Mouse (Mus musculus): Measurements from ENCODE around the gene St8sia6. TPM values are rescaled to one million over a fixed set of nuclear protein-coding genes. Genes with fewer than 3 reads are reported as not detected.

Gene St8sia6
- 0.73 TPM for polyA plus RNA-seq (2014; fragmentation: Illumina TruSeq; extraction: RNeasy Lipid Tissue Mini Kit (QIAGEN cat#74804); ENCODE audit: insufficient read depth, low read depth, low replicate concordance)

DNA sequence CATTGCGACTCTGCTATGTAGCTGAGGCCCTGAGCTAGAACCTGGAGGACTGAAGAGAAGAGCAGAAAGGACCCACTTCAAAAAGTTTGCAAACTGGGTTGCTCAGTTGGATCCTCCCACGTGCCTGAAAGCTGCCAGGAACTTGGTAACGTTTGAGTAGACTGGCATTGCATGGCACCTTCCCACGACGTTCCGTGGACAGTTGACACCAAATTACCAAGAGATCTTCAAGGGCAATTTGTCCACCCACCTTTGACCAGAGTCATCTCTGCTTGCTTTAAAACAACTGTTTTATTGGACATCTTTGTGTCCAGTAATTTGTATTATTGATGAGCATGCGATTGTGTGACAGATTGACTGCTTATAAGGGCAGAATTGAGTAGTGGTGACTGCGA lies at the start of gene St8sia6:
St8sia6 (minus strand) TSS at position 96 of the 395 bp plus-strand sequence.

Other genes with a start within 250 kb of the St8sia6 start
- gene Trdmt1, start 249.4 kb downstream of the St8sia6 start, polyA plus RNA-seq (2014; fragmentation: Illumina TruSeq; extraction: RNeasy Lipid Tissue Mini Kit (QIAGEN cat#74804); ENCODE audit: insufficient read depth, low read depth, low replicate concordance) = 6.6 TPM
- gene Vim, start 220.1 kb downstream of the St8sia6 start, polyA plus RNA-seq (2014; fragmentation: Illumina TruSeq; extraction: RNeasy Lipid Tissue Mini Kit (QIAGEN cat#74804); ENCODE audit: insufficient read depth, low read depth, low replicate concordance) = 536 TPM

Measured in lung, adult 10 weeks (tissue).